Mouse (Mus musculus) E14TG2a.4 (cell line): ENCODE results near the gene Btf3l4.

ENCODE experiments used
- CTCF ChIP-seq: conservative IDR thresholded peaks from 2 replicates; pipeline ENCODE4 v1.5.1; 2014; ENCODE audit warnings: low read length
- NANOG ChIP-seq: IDR thresholded peaks from 2 replicates; pipeline ENCODE4 v1.6.1; 2014; ENCODE audit warnings: borderline replicate concordance, low read length, mixed read lengths
- POU5F1 ChIP-seq: IDR thresholded peaks from 2 replicates; pipeline ENCODE4 v1.6.1; 2014; ENCODE audit warnings: low read length, borderline replicate concordance

GRCm38 (mm10) chr4:108780864-108781205, 52.6 kb downstream of the Btf3l4 start:
- TF ChIP-seq CTCF (no peak), POU5F1 (no peak), NANOG (no peak)
